Mouse (Mus musculus): ENCODE measurements around the gene Slc7a8. TPM values are rescaled to one million over a fixed set of nuclear protein-coding genes. Genes with fewer than 3 reads are reported as not detected.
A peak's percentile ranks its signal among the peaks of the same experiment; 100 is the strongest.
"Not testable (repeated sequence)": the region's sequence is repeated elsewhere in the genome, so short reads cannot be mapped to it uniquely, and the experiment has no call there.

Slc7a8 gene
- total RNA-seq, 2 experiments from 2014 or later = 29.4 to 30.6 TPM

- peak; percentile 74 for DNase-seq
These were observed 723 bp downstream of the Slc7a8 start for GRCm38 (mm10) chr14:54780836-54781609.

GRCm38 (mm10) chr14:54780084-54780483 is 1.7 kb downstream of the Slc7a8 start:
- no peak for DNase-seq

- no peak for DNase-seq
These were observed 3.9 kb downstream of the Slc7a8 start for GRCm38 (mm10) chr14:54777893-54778292.

GRCm38 (mm10) chr14:54776768-54777167 is 5.0 kb downstream of the Slc7a8 start:
- no peak for DNase-seq

GRCm38 (mm10) chr14:54775534-54776041 is 6.2 kb downstream of the Slc7a8 start:
- no peak for DNase-seq

- no peak for DNase-seq
These were observed 9.4 kb downstream of the Slc7a8 start for GRCm38 (mm10) chr14:54772333-54772856.

GRCm38 (mm10) chr14:54770373-54770772 is 11.4 kb downstream of the Slc7a8 start:
- no peak for DNase-seq

GRCm38 (mm10) chr14:54769068-54769425 is 12.7 kb downstream of the Slc7a8 start:
- DNase-seq = no peak

GRCm38 (mm10) chr14:54768314-54769067 is 13.3 kb downstream of the Slc7a8 start:
- DNase-seq = no peak

- DNase-seq = not testable (repeated sequence)
These were observed 14.8 kb downstream of the Slc7a8 start for GRCm38 (mm10) chr14:54766937-54767336.

- DNase-seq = no peak
These were observed 25.4 kb downstream of the Slc7a8 start for GRCm38 (mm10) chr14:54756382-54756781.

- DNase-seq = peak; percentile 77
These were observed 27.1 kb downstream of the Slc7a8 start for GRCm38 (mm10) chr14:54754602-54755018.

- no peak for DNase-seq
These were observed 27.7 kb downstream of the Slc7a8 start for GRCm38 (mm10) chr14:54753986-54754601.

GRCm38 (mm10) chr14:54752938-54753337 is 28.8 kb downstream of the Slc7a8 start:
- no peak for DNase-seq

GRCm38 (mm10) chr14:54751768-54752167 is 30.0 kb downstream of the Slc7a8 start:
- no peak for DNase-seq

GRCm38 (mm10) chr14:54749238-54749637 is 32.5 kb downstream of the Slc7a8 start:
- peak; percentile 43 for DNase-seq

- DNase-seq = peak; percentile 58
These were observed 33.5 kb downstream of the Slc7a8 start for GRCm38 (mm10) chr14:54747942-54748917.

GRCm38 (mm10) chr14:54746038-54746437 is 35.7 kb downstream of the Slc7a8 start:
- no peak for DNase-seq

- DNase-seq = no peak
These were observed 37.3 kb downstream of the Slc7a8 start for GRCm38 (mm10) chr14:54744473-54744872.

GRCm38 (mm10) chr14:54742375-54742774 is 39.4 kb downstream of the Slc7a8 start:
- DNase-seq = peak; percentile 78

GRCm38 (mm10) chr14:54741721-54742120 is 40.0 kb downstream of the Slc7a8 start:
- peak; percentile 39 for DNase-seq

Data from adrenal gland, postnatal 10 days (tissue).